Mouse (Mus musculus): ENCODE data around the gene Tmsb4x.

The Tmsb4x gene

DNA sequence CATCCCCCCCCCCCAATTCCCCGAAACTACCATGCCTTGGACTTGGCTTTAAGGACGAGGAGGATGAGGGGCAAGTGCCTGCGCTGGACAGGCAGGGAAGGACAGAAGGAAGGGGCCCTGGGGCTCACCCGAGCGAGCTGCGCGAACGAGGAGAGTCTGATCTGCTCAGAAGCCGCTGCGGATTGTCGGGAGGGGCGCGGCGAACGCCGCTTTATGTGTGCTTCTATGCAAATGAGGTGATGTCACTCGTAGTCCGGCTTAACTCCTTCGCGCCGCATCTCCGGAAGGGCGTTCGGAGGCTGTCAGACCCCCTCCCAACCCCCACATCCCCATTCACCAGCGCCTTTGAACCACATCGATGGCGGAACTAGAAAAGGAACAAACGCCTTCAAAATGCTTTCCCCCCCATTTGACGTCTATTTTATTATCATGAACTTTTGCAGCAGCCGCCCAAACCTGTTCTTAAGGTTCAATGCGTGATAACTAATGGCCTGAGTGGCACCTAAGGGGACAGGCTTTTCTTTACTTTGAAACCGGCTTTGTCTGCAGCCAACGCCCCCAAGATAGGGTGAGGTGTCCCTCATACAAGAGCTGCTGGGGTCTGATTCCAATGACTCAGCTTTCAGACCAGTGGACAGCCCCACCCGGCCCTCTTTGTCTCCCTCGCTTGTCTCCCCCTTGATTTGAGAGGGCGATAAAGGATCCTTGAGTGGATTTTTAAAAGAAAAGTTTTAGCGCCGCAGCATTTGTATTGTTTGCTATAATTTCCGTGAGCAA, at the start of gene Tmsb4x:
Tmsb4x (minus strand) TSS at position 338 of the 777 bp plus-strand sequence.
- peak; percentile 52 for DNase-seq (ENCODE audit: low read depth, low spot score)

- no peak for DNase-seq (ENCODE audit: low read depth, low spot score)
These were observed 32.6 kb upstream of the Tmsb4x start for GRCm38 (mm10) chrX:167241736-167242135.

DNA sequence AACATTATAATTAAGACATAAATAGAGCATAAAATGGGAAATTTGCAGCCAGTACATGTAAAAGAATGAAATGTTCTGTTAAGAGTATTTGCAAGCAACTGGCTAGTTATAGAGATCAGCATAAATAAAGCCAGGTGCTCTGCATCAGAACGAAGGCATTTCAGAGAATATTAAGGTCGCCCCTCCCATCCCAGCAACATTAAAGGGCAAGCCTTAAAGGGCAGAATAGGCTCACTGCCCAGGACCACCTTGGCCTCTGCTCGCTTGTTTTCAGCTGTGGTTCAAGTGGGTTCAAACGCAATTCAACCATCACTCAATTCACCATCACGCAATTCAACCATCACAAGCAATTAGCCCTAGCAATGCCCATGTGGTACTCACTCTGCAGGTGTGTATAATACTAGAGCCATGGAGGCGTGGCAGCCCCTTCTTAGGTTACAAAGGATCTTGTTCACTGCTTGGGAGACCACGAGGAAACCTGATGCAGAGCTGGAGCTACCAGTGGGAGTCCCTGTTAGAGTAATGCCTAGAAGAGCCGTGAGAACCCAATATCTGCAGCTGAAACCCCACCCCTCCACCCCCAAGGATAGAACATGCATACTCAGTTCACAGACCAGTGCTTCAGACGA, 30.3 kb upstream of the Tmsb4x start:
- DNase-seq (ENCODE audit: low read depth, low spot score) = no peak

GRCm38 (mm10) chrX:167233104-167233687, 24.1 kb upstream of the Tmsb4x start:
- DNase-seq (ENCODE audit: low read depth, low spot score) = no peak

- DNase-seq (ENCODE audit: low read depth, low spot score) = no peak
These were observed 22.0 kb upstream of the Tmsb4x start for GRCm38 (mm10) chrX:167231150-167231549.

GRCm38 (mm10) chrX:167229819-167230218, 20.7 kb upstream of the Tmsb4x start:
- no peak for DNase-seq (ENCODE audit: low read depth, low spot score)

DNA sequence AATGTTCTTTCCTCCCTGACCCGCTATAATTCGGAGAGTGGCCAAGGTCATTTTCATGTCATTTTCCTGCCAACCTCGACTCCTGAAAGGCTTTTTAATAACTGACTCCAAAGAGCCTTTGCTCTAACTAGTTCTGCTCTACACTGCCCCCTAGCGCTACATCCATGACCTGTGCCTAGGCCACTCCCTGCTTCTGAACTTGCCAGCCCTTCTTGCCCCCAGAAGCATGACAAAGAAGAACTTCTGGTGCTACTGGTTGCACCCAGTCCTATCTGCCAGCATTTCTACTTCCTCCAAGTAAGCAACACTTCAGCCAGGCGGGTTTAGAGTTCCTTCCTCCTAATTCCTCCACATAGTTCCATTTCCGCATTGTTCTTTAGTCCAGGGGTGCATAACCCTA, 20.1 kb upstream of the Tmsb4x start:
- DNase-seq (ENCODE audit: low read depth, low spot score) = no peak

- no peak for DNase-seq (ENCODE audit: low read depth, low spot score)
These were observed 18.6 kb upstream of the Tmsb4x start for GRCm38 (mm10) chrX:167227756-167228155.

- no peak for DNase-seq (ENCODE audit: low read depth, low spot score)
These were observed 18.0 kb upstream of the Tmsb4x start for GRCm38 (mm10) chrX:167227138-167227537.

DNA sequence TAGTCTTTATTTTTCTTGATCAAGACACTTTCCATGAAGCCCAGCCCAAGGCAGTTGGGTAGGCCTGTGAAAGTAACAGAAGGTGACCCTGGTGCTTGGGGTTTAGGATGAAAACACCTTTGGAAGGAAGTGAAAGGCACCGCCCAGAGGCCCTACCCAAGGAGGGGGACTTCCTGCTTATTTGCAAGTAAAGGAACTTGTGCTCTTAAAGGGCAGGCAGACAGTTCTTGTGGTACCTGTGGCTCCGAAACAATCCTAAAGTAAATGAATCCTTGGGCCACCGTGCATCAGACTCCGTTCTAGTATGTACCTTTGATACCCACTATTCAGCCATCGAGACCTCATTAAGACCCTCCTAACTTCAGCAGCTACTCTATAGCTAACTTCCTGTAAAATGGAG, 17.5 kb upstream of the Tmsb4x start:
- no peak for DNase-seq (ENCODE audit: low read depth, low spot score)

GRCm38 (mm10) chrX:167212707-167213106, 3.6 kb upstream of the Tmsb4x start:
- no peak for DNase-seq (ENCODE audit: low read depth, low spot score)

DNA sequence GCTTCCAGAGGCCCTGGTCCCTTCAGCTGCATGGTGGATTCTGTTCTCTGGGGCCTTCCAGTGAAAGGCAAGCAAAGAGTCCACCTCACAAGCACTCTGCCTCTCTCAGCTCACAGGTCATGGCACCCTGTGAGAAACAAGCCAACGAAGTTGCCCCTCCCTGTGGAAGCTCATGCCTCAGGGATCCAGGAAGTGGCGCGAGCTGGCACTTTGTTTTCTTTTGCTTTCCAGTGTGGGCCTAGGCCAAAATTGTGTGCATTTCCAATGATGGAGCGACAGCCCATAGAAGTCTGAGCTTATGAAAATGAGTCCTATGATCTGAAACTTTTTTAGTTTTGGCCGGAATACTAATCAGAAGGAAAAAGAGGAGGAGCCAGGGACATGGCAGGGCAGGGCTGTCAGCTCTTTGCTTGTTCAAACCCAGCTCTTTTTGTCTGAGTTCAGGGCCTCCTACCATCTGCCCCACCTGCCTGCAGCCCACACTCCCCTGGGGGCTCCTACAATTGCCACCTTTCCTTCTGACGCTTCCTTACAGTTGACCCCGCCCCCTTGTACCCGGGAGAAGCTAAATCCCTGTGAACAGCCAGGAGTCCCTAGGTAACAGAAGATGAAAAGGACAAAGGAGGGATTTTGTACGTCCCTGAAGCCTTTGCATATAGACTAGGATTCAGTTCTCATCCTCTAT, 2.9 kb upstream of the Tmsb4x start:
- no peak for DNase-seq (ENCODE audit: low read depth, low spot score)

GRCm38 (mm10) chrX:167210319-167210728, 1.2 kb upstream of the Tmsb4x start:
- no peak for DNase-seq (ENCODE audit: low read depth, low spot score)

DNA sequence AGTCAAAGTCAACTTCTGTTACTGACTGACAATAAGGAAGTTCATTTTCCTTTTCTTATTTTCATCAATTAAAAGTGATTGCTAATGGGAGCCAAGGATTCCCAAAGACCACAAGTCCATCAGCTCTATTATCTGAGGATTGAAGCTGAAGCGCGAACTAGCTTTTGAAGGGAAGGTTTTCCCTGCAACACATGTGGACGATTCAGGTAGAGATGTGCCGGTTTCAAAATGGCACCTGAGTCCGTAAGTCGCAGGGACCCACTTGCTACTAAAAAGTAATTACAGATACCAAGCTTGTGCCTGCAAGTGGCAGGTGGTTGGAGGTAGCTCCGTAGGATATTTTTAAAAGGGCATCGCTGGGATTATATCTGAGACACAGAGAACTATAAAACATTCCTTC, 713 bp upstream of the Tmsb4x start:
- no peak for DNase-seq (ENCODE audit: low read depth, low spot score)

- no peak for DNase-seq (ENCODE audit: low read depth, low spot score)
These were observed 652 bp downstream of the Tmsb4x start for GRCm38 (mm10) chrX:167208506-167208820.

GRCm38 (mm10) chrX:167207741-167208505, 1.2 kb downstream of the Tmsb4x start:
- DNase-seq (ENCODE audit: low read depth, low spot score) = no peak

DNA sequence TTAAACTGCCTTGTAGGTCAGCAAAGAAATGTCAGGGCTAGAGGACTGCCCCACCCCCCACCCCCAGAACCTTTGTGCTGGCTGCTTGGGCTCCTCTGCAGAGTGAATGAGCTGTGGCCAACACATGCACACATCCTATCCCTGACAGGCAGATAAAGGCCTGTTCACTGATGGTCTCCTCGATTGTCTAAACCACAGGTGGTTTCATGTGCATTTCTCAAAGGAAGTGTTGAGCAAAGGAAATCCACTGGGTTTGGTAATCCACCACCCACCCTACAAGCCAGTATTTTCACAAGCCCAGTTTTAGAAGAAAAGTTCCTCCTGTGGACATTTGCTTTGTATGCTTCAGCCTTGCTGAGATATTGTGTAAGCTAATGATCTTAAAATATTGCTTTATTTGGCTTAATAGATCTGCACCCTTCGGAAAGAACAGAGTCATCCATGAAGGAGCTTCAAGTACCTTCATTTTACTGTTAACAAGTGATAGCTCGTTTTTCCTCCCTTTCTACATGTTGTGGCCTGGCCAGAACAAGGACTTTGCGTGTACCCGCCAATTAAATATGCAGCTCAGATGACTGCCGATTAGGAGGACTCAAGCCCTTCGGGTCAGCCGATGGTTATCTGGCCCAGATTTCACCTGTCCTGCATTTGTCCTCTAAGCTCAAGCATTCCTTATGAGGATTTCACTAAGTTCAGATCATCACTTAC, 3.1 kb downstream of the Tmsb4x start:
- no peak for DNase-seq (ENCODE audit: low read depth, low spot score)

- no peak for DNase-seq (ENCODE audit: low read depth, low spot score)
These were observed 7.8 kb downstream of the Tmsb4x start for GRCm38 (mm10) chrX:167201365-167201764.

DNA sequence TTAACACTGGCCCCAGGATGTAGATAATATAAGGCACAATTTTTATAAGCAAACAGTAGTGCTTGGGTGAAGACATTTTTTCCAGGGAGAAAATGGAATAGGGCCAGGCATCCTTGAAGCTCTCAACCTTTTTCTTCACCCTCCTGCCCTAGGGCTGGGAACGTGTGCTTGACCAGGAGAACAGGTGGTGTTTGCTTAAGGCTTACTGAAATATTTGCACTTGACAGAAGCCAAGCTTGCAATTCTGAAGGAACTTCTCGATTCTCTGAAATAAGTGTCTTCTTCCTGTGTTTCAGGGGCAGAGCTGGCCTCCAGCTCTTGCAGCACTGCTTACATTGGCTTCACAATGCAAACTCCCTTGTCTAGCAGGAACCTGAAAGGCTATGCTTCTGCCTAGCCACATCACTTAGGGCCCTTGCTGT, 13.9 kb downstream of the Tmsb4x start:
- no peak for DNase-seq (ENCODE audit: low read depth, low spot score)

DNA sequence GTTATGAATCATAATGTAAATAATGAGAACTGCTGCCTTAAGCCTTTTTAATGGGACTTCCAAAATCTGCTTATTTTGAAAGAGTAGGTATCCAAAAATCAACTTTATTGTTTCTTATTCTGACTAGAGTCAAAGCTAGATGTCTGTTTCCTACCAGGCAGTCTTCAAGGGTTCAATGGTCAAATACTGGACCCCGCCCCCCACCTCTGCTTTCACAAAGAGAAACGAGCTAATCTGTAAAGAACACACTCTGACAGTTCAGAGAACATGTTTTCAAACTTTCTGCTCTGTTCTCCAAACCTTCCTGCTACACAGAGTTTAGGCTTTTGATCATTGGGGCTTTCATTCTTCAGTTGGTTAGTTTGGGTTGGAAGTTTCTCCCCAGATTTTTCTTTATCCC, 22.8 kb downstream of the Tmsb4x start:
- no peak for DNase-seq (ENCODE audit: low read depth, low spot score)

DNA sequence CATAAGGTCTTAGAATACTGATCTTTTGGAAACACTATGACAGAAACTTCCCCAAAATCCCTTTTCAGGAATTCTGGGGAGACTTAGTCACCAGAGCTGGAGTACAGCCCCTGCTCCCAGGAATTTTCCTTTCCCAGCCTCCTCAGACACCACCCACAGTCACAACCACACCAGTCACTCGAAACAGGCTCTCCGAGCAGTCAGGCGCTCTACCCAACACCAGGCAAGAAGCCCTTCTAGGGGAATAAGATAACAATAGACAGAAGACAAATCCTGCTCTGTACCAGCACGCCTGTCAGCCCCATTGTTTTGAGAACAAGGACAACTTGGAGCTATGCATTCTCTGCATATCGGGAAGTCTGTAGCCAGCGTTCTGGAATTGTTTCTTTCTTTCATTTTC, 25.6 kb downstream of the Tmsb4x start:
- no peak for DNase-seq (ENCODE audit: low read depth, low spot score)

All from WW6 (cell line).